Mouse (Mus musculus) heart, embryonic 10.5 days (tissue): ENCODE measurements at regions not wholly inside any gene's neighbourhood (a gene's known extent, or its start where the extent isn't known, plus 50 kb on each side); places are given as distances from the start of the nearest gene placed in this dataset.
A peak's percentile ranks its signal among the peaks of the same experiment; 100 is the strongest.

ENCODE experiments used
- DNase-seq: peaks from one replicate; pipeline ENCODE4 v3.0.0-alpha.2; 2017; ENCODE audit warnings: low spot score
- H3K27ac ChIP-seq: fragments of 300-500 bp; sonication (generic); 2 replicates; pipeline ENCODE4 v1.5.1; 2016; ENCODE audit warnings: mild to moderate bottlenecking
- H3K27me3 ChIP-seq: fragments of 300-500 bp; sonication (generic); 2 replicates; pipeline ENCODE4 v1.6.1; 2016; ENCODE audit warnings: mild to moderate bottlenecking; ENCODE audit not compliant: poor library complexity, insufficient read depth, severe bottlenecking
- H3K36me3 ChIP-seq: fragments of 300-500 bp; sonication (generic); 2 replicates; pipeline ENCODE4 v1.6.1; 2016; ENCODE audit warnings: mild to moderate bottlenecking, moderate library complexity
- H3K4me1 ChIP-seq: fragments of 300-500 bp; sonication (generic); 2 replicates; pipeline ENCODE4 v1.6.1; 2016; ENCODE audit warnings: mild to moderate bottlenecking
- H3K4me3 ChIP-seq: fragments of 300-500 bp; sonication (generic); 2 replicates; pipeline ENCODE4 v1.5.1; 2016; ENCODE audit warnings: mild to moderate bottlenecking, moderate library complexity
- H3K9me3 ChIP-seq: fragments of 300-500 bp; sonication (generic); 2 replicates; pipeline ENCODE4 v1.6.1; 2016; ENCODE audit warnings: mild to moderate bottlenecking, moderate library complexity
- WGBS: fragments of 180-500 bp; shearing (Covaris S2); methylation state at CpG from one replicate; pipeline ENCODE4 v1.1.7; 2016; 5-methylcytosine and 5-hydroxymethylcytosine counted together

GRCm38 (mm10) chr9:69642591-69642990, 118.1 kb downstream of the Foxb1 start:
- no peaks in the 10 kb centered on the region; the same call in 1 of the 2 replicates for H3K27me3 ChIP-seq
- H3K4me3 ChIP-seq: no peak overlapping the region
- H3K36me3 ChIP-seq: no peaks in the 10 kb centered on the region
- WGBS: 68% methylated on average over 5 of the region's 5 CpGs
- H3K4me1 ChIP-seq: no peaks in the 10 kb centered on the region
- no peaks in the 10 kb centered on the region for H3K9me3 ChIP-seq
- H3K27ac ChIP-seq: no peak overlapping the region
- DNase-seq: no peak

GRCm38 (mm10) chr9:69623312-69623711, 137.4 kb downstream of the Foxb1 start:
- Histone ChIP-seq H3K4me1 (0 out of 2 replicates have a peak, but pooled peaks cover 2% of the 10 kb centered on the region), H3K9me3 (no peaks in the 10 kb centered on the region), H3K27ac (no peak overlapping the region), H3K4me3 (no peak overlapping the region), H3K27me3 (no peaks in the 10 kb centered on the region), H3K36me3 (no peaks in the 10 kb centered on the region)
- WGBS: 25% methylated on average over 7 of the region's 7 CpGs
- DNase-seq: peak; percentile 78

- Histone ChIP-seq H3K36me3 (no peaks in the 10 kb centered on the region), H3K9me3 (no peaks in the 10 kb centered on the region), H3K4me1 (0 out of 2 replicates have a peak, but pooled peaks cover 2% of the 10 kb centered on the region), H3K27me3 (no peaks in the 10 kb centered on the region), H3K4me3 (no peak overlapping the region), H3K27ac (no peak overlapping the region)
- 74% methylated on average over 3 of the region's 3 CpGs for WGBS
- no peak for DNase-seq
Measured at GRCm38 (mm10) chr9:69621006-69621405, 139.7 kb downstream of the Foxb1 start.

GRCm38 (mm10) chr9:69617328-69617727, 143.4 kb downstream of the Foxb1 start:
- WGBS: 73% methylated on average over 2 of the region's 2 CpGs
- no peaks in the 10 kb centered on the region for H3K36me3 ChIP-seq
- H3K27me3 ChIP-seq: no peaks in the 10 kb centered on the region
- 0 out of 2 replicates have a peak, but pooled peaks cover 2% of the 10 kb centered on the region for H3K4me1 ChIP-seq
- H3K9me3 ChIP-seq: no peaks in the 10 kb centered on the region
- no peak overlapping the region for H3K27ac ChIP-seq
- H3K4me3 ChIP-seq: no peak overlapping the region
- no peak for DNase-seq

- peak; percentile 13 for DNase-seq
- Histone ChIP-seq H3K36me3 (no peaks in the 10 kb centered on the region), H3K4me3 (no peak overlapping the region), H3K4me1 (no peaks in the 10 kb centered on the region), H3K9me3 (no peaks in the 10 kb centered on the region), H3K27ac (no peak overlapping the region), H3K27me3 (no peaks in the 10 kb centered on the region)
- WGBS: 78% methylated on average over 8 of the region's 8 CpGs
Measured at GRCm38 (mm10) chr9:69597472-69597871, 144.1 kb downstream of the Anxa2 start.

GRCm38 (mm10) chr9:69592329-69593062, 139.1 kb downstream of the Anxa2 start:
- DNase-seq: peak; percentile 25
- no peaks in the 10 kb centered on the region for H3K36me3 ChIP-seq
- H3K27me3 ChIP-seq: no peaks in the 10 kb centered on the region
- no peaks in the 10 kb centered on the region for H3K4me1 ChIP-seq
- no peak overlapping the region for H3K27ac ChIP-seq
- H3K9me3 ChIP-seq: no peaks in the 10 kb centered on the region
- 76% methylated on average over 15 of the region's 15 CpGs for WGBS
- H3K4me3 ChIP-seq: no peak overlapping the region

- WGBS: 80% methylated on average over 4 of the region's 4 CpGs
- H3K4me3 ChIP-seq: no peak overlapping the region
- H3K4me1 ChIP-seq: no peaks in the 10 kb centered on the region
- no peaks in the 10 kb centered on the region for H3K9me3 ChIP-seq
- H3K27ac ChIP-seq: no peak overlapping the region
- H3K36me3 ChIP-seq: no peaks in the 10 kb centered on the region
- peak; percentile 57 for DNase-seq
- H3K27me3 ChIP-seq: no peaks in the 10 kb centered on the region
Measured at GRCm38 (mm10) chr9:69588846-69589245, 135.4 kb downstream of the Anxa2 start.

GRCm38 (mm10) chr9:69587096-69587495, 133.7 kb downstream of the Anxa2 start:
- Histone ChIP-seq H3K36me3 (no peaks in the 10 kb centered on the region), H3K4me3 (no peak overlapping the region), H3K27me3 (no peaks in the 10 kb centered on the region), H3K27ac (no peak overlapping the region), H3K4me1 (no peaks in the 10 kb centered on the region), H3K9me3 (no peaks in the 10 kb centered on the region)
- 73% methylated on average over 3 of the region's 3 CpGs for WGBS
- DNase-seq: peak; percentile 42

GRCm38 (mm10) chr9:69581236-69581635, 127.8 kb downstream of the Anxa2 start:
- Histone ChIP-seq H3K36me3 (no peaks in the 10 kb centered on the region), H3K27me3 (no peaks in the 10 kb centered on the region), H3K9me3 (no peaks in the 10 kb centered on the region), H3K4me1 (no peaks in the 10 kb centered on the region), H3K27ac (no peak overlapping the region), H3K4me3 (no peak overlapping the region)
- DNase-seq: peak; percentile 10

GRCm38 (mm10) chr9:69577661-69578405, 124.4 kb downstream of the Anxa2 start:
- WGBS: 86% methylated on average over 10 of the region's 10 CpGs

GRCm38 (mm10) chr9:69575386-69575785, 122.0 kb downstream of the Anxa2 start:
- H3K4me3 ChIP-seq: no peak overlapping the region
- H3K36me3 ChIP-seq: no peaks in the 10 kb centered on the region
- no peaks in the 10 kb centered on the region for H3K4me1 ChIP-seq
- no peak overlapping the region for H3K27ac ChIP-seq
- H3K27me3 ChIP-seq: no peaks in the 10 kb centered on the region
- DNase-seq: no peak
- H3K9me3 ChIP-seq: no peaks in the 10 kb centered on the region
- 77% methylated on average over 14 of the region's 14 CpGs for WGBS

More at GRCm38 (mm10) chr9:69577661-69578405, 124.4 kb downstream of the Anxa2 start:
- Histone ChIP-seq H3K27ac (no peak overlapping the region), H3K4me3 (no peak overlapping the region), H3K27me3 (no peaks in the 10 kb centered on the region), H3K9me3 (no peaks in the 10 kb centered on the region), H3K36me3 (no peaks in the 10 kb centered on the region), H3K4me1 (no peaks in the 10 kb centered on the region)
- DNase-seq: peak; percentile 61

GRCm38 (mm10) chr9:69568631-69569230, 115.3 kb downstream of the Anxa2 start:
- Histone ChIP-seq H3K27ac (no peak overlapping the region), H3K4me1 (no peaks in the 10 kb centered on the region), H3K4me3 (no peak overlapping the region), H3K27me3 (no peaks in the 10 kb centered on the region; the same call in 1 of the 2 replicates), H3K9me3 (no peaks in the 10 kb centered on the region), H3K36me3 (no peaks in the 10 kb centered on the region)
- DNase-seq: no peak
- WGBS: 86% methylated on average over 13 of the region's 13 CpGs

- DNase-seq: no peak
- 80% methylated on average over 3 of the region's 3 CpGs for WGBS
- no peak overlapping the region for H3K27ac ChIP-seq
Measured at GRCm38 (mm10) chr9:69568222-69568621, 114.8 kb downstream of the Anxa2 start.

More at GRCm38 (mm10) chr9:69568222-69568621, 114.8 kb downstream of the Anxa2 start:
- Histone ChIP-seq H3K36me3 (no peaks in the 10 kb centered on the region), H3K4me3 (no peak overlapping the region), H3K4me1 (no peaks in the 10 kb centered on the region), H3K27me3 (no peaks in the 10 kb centered on the region; the same call in 1 of the 2 replicates), H3K9me3 (no peaks in the 10 kb centered on the region)
